Mouse (Mus musculus) MEL-GATA-1-ER (cell line): ENCODE results near the gene Rock2.
A peak's percentile ranks its signal among the peaks of the same experiment; 100 is the strongest.

Experiments used
- DNase-seq: peaks from one replicate; pipeline ENCODE4 v3.0.0-alpha.2; 2012; ENCODE audit warnings: low read depth; ENCODE audit errors: extremely low read depth

The Rock2 gene

DNA sequence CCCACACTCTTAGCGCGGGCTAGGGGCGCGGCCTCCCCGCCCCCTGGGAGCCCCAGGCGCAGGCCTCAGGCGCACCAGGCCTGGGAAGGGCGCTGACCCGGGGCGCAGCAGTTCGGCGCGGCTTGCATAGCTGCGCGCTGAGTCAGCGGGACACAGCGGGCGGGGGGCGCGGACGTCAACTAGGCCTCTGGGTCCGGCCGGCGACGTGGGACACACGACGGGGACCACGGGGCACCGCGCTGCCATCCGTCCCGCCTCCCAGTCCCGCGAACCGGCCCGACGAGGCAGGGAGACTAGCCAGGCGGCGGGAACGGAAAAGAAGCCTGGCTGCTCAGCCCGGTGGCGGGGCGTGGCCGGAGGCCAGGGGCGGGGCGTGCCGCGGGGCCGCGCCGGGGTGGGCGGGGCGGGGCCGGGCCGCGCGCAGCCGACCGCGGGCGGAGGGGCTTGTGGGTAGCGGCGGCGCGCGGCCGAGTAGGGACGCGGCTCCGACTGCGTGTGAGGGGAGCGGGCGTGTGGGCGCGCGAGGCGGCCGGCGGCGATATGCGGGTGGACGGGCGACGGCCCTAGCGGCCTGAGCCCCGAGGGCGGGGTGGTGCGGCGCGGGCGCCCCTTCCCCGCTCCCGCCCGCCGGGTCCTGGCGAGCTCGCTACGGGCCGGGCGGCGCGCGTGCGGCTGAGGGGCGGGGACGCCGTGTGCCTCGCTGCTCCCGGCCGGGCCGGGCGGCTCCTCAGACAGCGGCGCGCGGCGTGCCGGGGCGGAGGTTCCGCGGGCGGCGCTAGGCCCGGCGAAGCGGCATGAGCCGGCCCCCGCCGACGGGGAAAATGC is at the start of gene Rock2:
Gene Rock2, plus strand, starts transcription at position 500 of the 825 bp plus-strand sequence.
- no peak for DNase-seq

DNA sequence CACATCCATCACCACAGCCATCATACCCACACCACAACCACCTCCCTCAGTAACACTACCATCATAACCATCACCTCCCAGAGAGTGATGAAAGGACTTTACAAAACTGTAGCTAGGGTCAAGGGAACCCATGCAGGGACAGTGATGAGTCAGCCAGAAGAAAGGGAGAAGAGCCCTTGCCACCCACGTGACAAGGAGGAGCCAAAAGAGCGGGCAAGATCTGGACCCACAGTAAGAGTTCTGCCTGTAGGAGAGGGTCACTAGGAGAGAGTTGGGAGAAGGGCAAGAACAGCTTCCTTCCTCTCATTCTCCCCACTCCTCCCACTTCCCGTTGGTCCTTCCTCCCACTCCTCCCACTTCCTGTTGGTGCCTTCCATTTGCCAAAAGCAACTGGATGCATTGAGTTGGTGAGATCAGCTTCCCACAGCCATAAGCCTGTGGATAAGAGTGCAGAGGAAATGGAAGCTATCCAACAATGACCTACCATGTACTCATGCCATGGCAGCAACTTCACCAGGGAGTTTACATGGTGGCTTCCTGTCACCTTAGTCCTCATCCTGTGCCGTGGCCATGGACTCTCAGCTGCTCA is 47.4 kb upstream of the Rock2 start:
- DNase-seq = no peak

DNA sequence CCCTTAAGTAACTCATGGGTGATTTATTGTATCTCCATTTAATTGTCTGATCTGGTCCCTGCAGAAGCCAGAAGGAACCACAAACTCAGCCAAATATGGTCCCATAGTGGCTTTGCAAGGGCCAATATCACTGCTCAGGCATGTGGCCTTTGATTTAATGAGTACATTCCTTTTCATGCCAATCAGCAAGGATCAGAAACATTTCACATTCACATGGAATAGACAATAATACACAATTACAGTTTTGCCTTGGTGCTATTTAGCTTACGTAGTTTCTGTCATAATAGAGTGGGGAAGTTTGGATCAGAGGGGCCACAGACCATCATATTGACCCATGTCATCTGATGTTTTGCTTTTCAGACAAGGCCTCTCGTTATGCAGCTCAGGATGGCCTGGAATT is 46.2 kb upstream of the Rock2 start:
- DNase-seq = no peak

- DNase-seq = no peak
Observed at GRCm38 (mm10) chr12:16849821-16850220, 44.9 kb upstream of the Rock2 start.

DNA sequence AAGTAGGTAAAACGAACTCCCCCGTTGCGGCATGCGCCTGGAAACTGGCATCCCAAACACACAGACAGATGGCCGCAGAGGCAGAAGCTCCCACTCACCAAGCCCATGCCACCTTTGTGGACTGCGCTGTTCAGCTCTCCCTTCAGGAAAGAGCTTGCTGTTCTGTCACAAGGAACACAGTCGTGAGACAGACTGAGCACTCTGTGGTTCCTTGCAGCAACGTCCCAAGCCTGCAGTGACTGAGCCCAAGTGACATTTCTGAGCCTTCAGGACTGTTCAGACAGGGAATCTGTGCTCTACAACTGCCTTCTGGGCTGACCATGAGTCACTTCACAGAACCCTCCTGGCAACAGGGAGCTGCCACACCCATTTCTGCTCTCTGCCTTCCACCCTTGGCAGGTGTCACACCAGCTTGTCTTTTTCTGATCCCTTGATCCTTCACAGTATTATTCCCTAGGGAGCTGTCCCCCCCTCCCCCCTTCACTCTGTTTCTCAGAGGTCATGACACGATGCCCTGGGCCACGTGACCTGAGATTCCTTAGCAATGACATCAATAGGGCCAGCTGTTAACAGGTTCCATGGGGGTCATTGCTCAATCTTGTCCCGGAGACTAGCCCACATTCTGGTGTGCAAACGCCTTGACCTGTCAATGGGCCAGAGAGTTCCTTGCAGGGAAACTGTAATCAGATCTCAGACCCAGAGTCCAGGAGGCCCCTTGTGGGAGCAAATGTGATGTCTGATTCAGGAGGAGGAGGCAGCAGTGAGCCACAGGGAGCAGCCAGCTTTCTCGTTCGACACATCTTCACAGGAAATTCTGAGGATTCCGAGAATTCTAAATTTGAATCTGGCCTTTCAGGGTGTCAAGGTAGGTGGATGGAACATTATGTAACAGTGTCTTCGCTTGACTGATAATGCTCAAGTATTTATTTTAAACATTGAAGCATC is 44.0 kb upstream of the Rock2 start:
- no peak for DNase-seq

GRCm38 (mm10) chr12:16853431-16854165 is 41.1 kb upstream of the Rock2 start:
- DNase-seq = peak; percentile 63

- no peak for DNase-seq
Observed at GRCm38 (mm10) chr12:16855632-16856305, 38.9 kb upstream of the Rock2 start.

- no peak for DNase-seq
Observed at GRCm38 (mm10) chr12:16856306-16856679, 38.4 kb upstream of the Rock2 start.

DNA sequence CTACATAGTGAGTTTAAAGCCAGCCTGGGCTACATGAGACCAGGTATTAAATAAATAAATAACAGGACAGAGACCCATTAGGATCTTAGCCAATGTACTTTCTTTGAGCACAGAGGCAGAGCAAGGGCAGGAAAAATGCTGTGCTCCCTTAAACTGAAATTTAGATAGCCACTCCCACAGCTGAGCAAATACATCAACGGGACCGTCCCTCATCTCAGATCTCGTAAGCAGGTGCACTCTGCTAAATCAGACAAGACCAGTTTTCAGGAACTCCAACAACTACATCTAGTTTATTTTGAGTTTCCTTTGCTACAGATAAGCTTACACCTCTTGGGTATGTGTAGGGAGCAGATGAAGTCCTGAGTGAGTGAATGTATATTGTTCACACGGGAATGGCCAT is 36.6 kb upstream of the Rock2 start:
- DNase-seq = no peak

GRCm38 (mm10) chr12:16859781-16860180 is 34.9 kb upstream of the Rock2 start:
- no peak for DNase-seq

GRCm38 (mm10) chr12:16860533-16860932 is 34.2 kb upstream of the Rock2 start:
- no peak for DNase-seq

- DNase-seq = no peak
Observed at GRCm38 (mm10) chr12:16860961-16861360, 33.7 kb upstream of the Rock2 start.

DNA sequence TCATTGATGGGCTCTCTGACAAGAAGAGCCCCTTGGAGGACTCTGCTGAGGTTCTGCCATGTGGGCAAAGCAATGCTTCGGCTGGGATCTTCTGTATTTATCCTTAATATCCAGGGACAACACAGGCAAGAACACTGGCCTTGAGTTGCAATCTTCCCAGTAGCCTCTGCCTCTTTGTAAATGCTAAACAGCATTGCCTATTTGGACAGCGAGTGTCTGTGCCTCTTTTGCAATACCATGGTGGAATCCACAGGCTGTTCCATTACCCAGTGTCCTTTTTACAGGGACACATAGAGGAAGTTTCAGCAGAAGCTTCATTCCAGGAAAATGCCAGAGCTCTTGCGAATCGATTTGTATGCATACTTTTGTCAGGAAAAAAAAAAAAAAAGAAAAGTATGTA is 30.2 kb upstream of the Rock2 start:
- DNase-seq = no peak

- DNase-seq = peak; percentile 39
Observed at GRCm38 (mm10) chr12:16865871-16866270, 28.8 kb upstream of the Rock2 start.

DNA sequence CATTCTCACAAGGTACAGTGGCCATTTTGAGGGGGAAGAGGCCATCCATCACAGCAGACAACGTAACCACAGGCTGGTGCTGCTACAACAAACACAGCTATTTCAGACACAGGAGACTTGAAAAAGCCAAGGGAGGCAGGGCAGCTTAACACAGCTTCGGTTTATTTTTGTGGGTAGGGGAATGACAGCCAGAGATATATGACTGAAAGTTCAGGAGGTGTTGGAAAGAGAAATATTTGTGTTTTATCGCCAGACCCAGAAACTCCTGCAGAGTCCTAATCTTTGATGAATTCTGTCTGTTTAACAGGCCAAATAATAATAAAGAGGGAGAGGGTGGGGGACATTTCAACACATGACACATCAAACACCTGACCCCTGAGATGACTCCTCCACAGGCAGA is 28.2 kb upstream of the Rock2 start:
- no peak for DNase-seq

DNA sequence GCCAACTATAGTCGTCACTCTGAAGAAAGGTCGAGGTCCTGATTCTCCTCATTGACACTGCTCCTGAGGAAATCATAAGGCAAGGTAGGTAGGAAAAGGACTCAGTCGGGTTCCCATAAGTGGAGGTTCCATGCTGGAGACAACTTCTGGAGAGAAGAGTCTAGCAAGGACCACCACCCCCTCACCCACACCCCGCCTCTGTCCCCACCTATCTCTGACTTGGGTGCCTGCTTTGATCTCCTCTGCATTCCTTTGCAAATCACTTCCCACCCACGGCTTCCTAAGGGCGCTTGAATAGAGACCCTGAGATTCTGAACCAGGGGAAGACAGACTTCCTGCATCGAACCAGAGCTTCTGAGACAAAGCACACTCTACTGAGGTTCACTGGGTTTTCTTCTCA is 27.4 kb upstream of the Rock2 start:
- no peak for DNase-seq

- DNase-seq = no peak
Observed at GRCm38 (mm10) chr12:16868618-16869017, 26.1 kb upstream of the Rock2 start.

DNA sequence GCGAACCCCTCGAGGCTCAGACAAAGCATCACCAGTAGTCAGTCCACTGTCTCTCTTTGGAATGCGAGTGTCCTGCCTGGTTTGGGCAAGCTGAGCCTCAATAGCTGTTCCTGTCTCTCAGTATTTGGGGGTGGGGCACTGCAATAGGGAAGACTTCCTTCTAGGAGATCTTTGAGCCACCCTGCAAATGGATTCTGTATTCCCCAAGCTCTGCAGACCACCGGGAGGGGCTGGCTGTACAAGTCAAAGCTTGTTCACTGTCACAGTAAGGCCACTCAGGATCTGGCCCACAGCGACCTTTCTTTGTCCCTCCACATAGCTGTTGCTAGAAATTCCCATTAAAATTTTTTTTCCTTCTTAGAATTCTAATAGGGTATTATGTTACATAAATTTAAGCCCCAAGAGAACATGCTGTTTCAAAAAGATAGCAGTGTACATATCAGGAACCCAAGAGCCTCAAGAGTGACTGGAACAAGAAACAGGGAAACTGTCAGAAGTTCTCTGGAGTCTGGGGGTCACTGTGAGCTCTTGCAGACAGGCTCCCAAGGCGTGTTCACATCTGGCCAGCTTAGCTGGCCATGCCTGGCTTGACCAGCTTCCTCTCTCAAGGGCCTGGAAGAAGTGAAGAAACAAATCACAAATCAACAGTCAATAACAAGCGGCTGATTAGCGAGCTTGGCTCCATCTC is 25.5 kb upstream of the Rock2 start:
- no peak for DNase-seq

- DNase-seq = no peak
Observed at GRCm38 (mm10) chr12:16869870-16870404, 24.8 kb upstream of the Rock2 start.
